Mouse (Mus musculus): ENCODE measurements around the gene Asf1b. TPM values are rescaled to one million over a fixed set of nuclear protein-coding genes. Genes with fewer than 3 reads are reported as not detected.

Asf1b gene
- polyA plus RNA-seq, 1 experiment from 2014 or later = 40.9 TPM

DNA sequence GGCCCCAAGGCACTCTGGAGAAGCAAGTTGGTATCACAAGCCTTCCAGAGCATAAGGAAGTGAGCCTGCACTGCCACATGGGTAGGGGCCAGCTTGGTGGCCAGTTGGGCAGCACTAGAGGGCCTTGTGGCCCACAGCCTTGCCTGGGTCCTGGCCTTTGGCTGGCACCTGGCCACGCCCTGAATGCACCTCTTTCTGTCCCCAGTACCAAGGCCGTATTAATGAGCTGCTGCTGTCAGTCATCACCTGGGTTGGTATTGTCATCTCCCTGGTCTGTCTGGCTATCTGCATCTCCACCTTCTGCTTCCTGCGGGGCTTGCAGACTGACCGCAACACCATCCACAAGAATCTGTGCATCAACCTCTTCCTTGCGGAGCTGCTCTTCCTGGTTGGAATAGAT, 21.1 kb upstream of the Asf1b start:
- Histone ChIP-seq H3K36me3 (peaks cover 100% of the 10 kb centered on the region), H3K9ac (no peak overlapping the region)

DNA sequence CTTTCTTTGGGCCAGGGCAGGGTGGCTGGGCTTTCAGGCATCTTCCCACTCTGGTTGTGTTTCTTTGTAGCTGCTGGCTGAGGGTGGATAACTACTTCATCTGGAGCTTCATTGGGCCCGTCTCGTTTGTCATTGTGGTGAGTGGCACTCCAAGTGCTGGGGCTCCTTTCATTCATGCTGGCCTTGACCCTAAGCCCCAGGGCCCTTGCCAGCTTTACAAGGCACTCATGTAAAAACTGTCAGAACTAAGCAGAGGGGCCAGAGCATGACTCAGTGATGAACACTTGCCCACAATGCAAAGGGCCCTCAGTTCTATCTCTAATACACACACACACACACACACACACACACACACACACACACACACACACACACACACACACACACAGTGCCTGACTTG, 20.3 kb upstream of the Asf1b start:
- peaks cover 97% of the 10 kb centered on the region for H3K36me3 ChIP-seq

More for the DNA sequence above, 21.1 kb upstream of the Asf1b start:
- H3K4me1 ChIP-seq = no peaks in the 10 kb centered on the region
- no peak overlapping the region for H3K4me2 ChIP-seq (replicated peaks)
- H3K9me3 ChIP-seq (replicated peaks) = no peaks in the 10 kb centered on the region
- H3K27me3 ChIP-seq = no peaks in the 10 kb centered on the region
- H3K27ac ChIP-seq = no peak overlapping the region
- no peak overlapping the region for H3K4me3 ChIP-seq
- ATAC-seq (ENCODE audit: low FRiP score) = no peak
- 86% methylated on average over 5 of the region's 5 CpGs for WGBS

DNA sequence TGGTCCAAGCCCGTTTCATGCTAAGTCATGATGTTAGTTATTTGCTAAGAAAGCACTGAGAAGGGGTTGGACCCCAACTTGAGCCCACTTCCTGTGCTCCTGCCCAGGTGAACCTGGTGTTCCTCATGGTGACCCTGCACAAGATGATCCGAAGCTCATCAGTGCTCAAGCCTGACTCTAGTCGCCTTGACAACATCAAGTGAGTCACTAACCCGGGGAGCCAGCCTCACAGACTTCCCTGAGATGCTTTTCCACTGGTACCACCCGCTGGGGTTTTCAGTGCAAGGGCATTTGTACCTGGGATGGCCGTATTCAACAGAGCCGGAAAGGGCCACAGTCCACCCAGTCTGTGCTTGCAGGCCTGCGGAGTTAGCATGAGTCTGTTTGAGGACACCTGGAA, 19.9 kb upstream of the Asf1b start:
- Histone ChIP-seq H3K27ac (no peak overlapping the region), H3K36me3 (peaks cover 95% of the 10 kb centered on the region), H3K4me3 (no peak overlapping the region), H3K4me1 (no peaks in the 10 kb centered on the region), H3K9ac (no peak overlapping the region), H3K4me2 (replicated peaks) (no peak overlapping the region), H3K9me3 (replicated peaks) (no peaks in the 10 kb centered on the region), H3K27me3 (no peaks in the 10 kb centered on the region)
- no peak for ATAC-seq (ENCODE audit: low FRiP score)
- 87% methylated on average over 8 of the region's 8 CpGs for whole genome bisulfite sequencing

More for the DNA sequence above, 20.3 kb upstream of the Asf1b start:
- WGBS = 73% methylated on average over 2 of the region's 2 CpGs
- Histone ChIP-seq H3K9ac (no peak overlapping the region), H3K9me3 (replicated peaks) (no peaks in the 10 kb centered on the region), H3K4me1 (no peaks in the 10 kb centered on the region), H3K4me2 (replicated peaks) (no peak overlapping the region), H3K27me3 (no peaks in the 10 kb centered on the region), H3K27ac (no peak overlapping the region), H3K4me3 (no peak overlapping the region)
- ATAC-seq (ENCODE audit: low FRiP score) = no peak

DNA sequence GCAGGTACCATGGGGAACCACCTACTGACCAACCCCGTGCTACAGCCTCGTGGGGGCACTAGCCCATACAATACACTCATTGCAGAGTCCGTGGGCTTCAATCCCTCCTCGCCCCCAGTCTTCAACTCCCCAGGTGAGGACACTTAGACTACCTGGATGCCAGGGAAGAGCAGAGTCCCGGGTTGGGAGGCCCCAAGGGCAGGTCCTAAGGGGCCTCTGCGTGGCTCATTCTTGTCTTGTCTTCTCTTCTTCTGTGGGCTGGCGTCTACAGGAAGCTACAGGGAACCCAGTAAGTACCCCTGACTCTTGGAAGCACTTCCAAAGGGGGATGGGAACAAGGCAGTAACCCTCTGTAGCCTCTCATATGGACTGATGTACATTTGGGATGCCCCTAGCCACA, 17.7 kb upstream of the Asf1b start:
- H3K4me3 ChIP-seq = no peak overlapping the region
- H3K27ac ChIP-seq = no peak overlapping the region
- H3K9me3 ChIP-seq (replicated peaks) = no peaks in the 10 kb centered on the region
- no peak for ATAC-seq (ENCODE audit: low FRiP score)
- H3K27me3 ChIP-seq = no peaks in the 10 kb centered on the region
- no peak overlapping the region for H3K9ac ChIP-seq
- no peak overlapping the region for H3K4me2 ChIP-seq (replicated peaks)
- no peaks in the 10 kb centered on the region for H3K4me1 ChIP-seq
- WGBS = 83% methylated on average over 7 of the region's 7 CpGs
- peaks cover 73% of the 10 kb centered on the region for H3K36me3 ChIP-seq

DNA sequence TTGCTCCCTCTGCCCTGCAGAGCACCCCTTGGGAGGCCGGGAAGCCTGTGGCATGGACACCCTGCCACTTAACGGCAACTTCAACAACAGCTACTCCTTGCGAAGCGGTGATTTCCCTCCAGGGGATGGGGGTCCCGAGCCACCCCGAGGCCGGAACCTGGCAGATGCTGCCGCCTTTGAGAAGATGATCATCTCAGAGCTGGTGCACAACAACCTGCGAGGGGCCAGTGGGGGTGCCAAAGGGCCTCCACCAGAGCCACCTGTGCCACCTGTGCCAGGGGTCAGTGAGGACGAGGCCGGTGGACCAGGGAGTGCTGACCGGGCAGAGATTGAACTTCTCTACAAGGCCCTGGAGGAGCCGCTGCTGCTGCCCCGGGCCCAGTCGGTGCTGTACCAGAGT, 17.0 kb upstream of the Asf1b start:
- Histone ChIP-seq H3K27ac (no peak overlapping the region), H3K4me3 (no peak overlapping the region), H3K27me3 (no peaks in the 10 kb centered on the region), H3K9ac (no peak overlapping the region), H3K4me1 (no peaks in the 10 kb centered on the region), H3K9me3 (replicated peaks) (no peaks in the 10 kb centered on the region), H3K4me2 (replicated peaks) (no peak overlapping the region), H3K36me3 (peaks cover 66% of the 10 kb centered on the region)
- 94% methylated on average over 15 of the region's 15 CpGs for WGBS
- no peak for ATAC-seq (ENCODE audit: low FRiP score)

DNA sequence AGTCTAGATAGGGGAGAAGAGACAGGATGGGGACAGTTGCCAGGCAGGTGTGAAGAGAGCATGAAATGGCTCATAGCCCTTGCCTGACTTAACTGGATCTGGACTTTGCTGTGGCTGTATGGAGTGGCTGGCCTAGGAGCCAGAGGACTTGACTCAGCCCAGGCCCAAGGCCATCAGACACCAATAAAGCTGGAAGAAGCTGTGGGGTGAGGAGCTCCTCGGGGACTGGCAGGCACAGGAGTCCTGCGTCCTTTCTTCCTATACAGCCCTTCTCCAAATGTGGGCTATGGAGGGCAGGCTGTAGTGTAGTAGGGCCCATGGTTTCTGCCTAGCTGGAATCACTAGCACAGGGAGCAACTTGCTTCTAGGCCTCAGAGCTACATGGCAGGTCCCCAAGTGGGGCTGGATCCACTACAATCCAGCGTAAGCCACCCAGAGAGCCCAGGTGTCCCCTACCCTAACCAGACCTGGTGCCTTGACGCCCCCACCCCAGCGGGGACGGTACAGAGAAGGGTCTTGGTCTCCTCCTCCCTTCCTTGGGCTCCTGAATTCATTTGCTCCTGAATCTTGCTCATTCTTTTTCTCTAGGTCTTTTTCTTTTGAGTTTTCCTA, 14.1 kb upstream of the Asf1b start:
- H3K27ac ChIP-seq = no peak overlapping the region
- no peak overlapping the region for H3K9ac ChIP-seq
- H3K9me3 ChIP-seq (replicated peaks) = no peaks in the 10 kb centered on the region
- 72% methylated on average over 6 of the region's 6 CpGs for WGBS
- ATAC-seq (ENCODE audit: low FRiP score) = no peak
- no peak overlapping the region for H3K4me3 ChIP-seq
- H3K4me2 ChIP-seq (replicated peaks) = no peak overlapping the region
- peaks cover 37% of the 10 kb centered on the region for H3K36me3 ChIP-seq
- no peaks in the 10 kb centered on the region for H3K27me3 ChIP-seq
- H3K4me1 ChIP-seq = no peaks in the 10 kb centered on the region

DNA sequence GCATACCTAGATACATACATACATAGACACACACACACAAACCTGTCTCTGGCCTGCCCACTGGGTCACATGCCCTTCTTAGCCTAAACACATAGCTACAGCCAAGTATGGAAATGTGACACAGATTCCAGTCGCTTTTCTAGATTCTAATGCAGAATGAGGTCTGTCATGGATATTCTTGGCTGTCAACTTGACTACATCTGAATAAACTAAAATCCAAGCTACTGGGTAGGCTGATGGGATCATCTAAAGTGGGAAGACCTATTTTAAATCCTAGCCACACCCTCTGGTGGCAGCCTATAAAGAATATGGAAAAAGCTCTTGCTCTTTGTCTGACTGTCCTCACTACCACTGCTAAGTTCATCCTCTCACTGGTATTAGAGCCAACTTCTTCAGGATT, 12.9 kb upstream of the Asf1b start:
- Histone ChIP-seq H3K4me3 (no peak overlapping the region), H3K36me3 (peaks cover 25% of the 10 kb centered on the region), H3K27me3 (no peaks in the 10 kb centered on the region), H3K27ac (no peak overlapping the region), H3K4me1 (no peaks in the 10 kb centered on the region), H3K4me2 (replicated peaks) (no peak overlapping the region), H3K9ac (no peak overlapping the region), H3K9me3 (replicated peaks) (no peaks in the 10 kb centered on the region)
- 89% methylated on average over 1 of the region's 1 CpGs for WGBS
- ATAC-seq (ENCODE audit: low FRiP score) = no peak

DNA sequence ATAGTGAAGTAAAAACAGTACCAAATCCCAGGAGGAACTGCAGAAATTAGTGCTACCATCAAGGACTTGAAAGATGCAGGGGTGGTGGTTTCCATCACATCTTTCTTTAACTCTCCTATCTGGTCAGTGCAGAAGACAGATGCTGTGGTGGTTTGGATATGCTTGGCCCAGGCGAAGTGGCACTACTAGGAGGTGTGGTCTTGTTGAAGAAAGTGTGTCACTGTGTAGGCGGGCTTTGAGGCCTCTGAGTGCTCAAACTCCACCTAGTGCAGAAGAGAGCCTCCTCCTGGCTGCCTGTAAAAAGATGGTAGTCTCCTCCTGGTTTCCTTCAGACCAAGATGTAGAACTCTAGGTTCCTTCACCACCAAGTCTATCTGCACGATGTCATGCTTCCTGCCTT, 9.8 kb upstream of the Asf1b start:
- Histone ChIP-seq H3K9me3 (replicated peaks) (no peaks in the 10 kb centered on the region), H3K4me1 (no peaks in the 10 kb centered on the region), H3K4me3 (no peak overlapping the region), H3K27ac (no peak overlapping the region), H3K27me3 (no peaks in the 10 kb centered on the region), H3K4me2 (replicated peaks) (no peak overlapping the region), H3K9ac (no peak overlapping the region), H3K36me3 (no peaks in the 10 kb centered on the region)
- ATAC-seq (ENCODE audit: low FRiP score) = no peak
- 79% methylated on average over 3 of the region's 3 CpGs for WGBS

DNA sequence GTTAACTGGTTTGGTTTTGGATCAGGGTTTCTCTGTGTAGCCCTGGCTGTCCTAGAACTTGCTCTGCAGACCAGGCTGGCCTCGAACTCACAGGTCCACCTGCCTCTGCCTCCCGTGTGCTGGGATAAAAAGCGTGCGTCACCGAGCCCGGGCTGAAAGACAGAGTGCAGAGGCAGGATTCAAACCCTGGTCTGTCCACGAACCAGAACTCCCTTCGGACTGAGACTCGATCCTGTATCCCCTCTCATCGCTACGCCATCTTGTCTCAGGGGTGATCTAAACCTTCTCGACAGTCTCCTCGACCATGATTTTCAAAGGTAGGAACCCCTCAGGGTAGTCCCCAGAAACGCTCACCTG, 580 bp upstream of the Asf1b start:
- no peak for ATAC-seq (ENCODE audit: low FRiP score)

DNA sequence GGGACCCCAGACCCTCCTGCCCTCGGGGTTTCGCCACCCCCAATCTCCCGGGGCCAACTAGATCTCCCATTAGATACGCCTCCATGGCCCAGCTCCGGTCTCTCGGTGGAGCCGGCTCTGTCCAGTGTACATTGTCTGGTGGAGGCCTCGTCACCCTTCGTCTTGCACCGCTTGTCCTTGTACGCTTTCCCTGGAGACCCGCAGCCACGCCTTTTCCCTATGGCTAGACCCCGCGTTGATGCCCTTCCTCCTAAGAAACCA, 581 bp downstream of the Asf1b start:
- Histone ChIP-seq H3K27ac (no peak overlapping the region), H3K27me3 (no peaks in the 10 kb centered on the region), H3K9ac (peak overlapping the region; percentile 51), H3K36me3 (no peaks in the 10 kb centered on the region), H3K4me2 (replicated peaks) (peak overlapping the region; percentile 92), H3K4me1 (peaks cover 16% of the 10 kb centered on the region), H3K4me3 (peak overlapping the region; percentile 50), H3K9me3 (replicated peaks) (no peaks in the 10 kb centered on the region)
- whole genome bisulfite sequencing = 3% methylated on average over 15 of the region's 15 CpGs
- no peak for ATAC-seq (ENCODE audit: low FRiP score)

More for the DNA sequence above, 580 bp upstream of the Asf1b start:
- Histone ChIP-seq H3K4me3 (peak overlapping the region; percentile 50), H3K9me3 (replicated peaks) (no peaks in the 10 kb centered on the region), H3K4me1 (peaks cover 16% of the 10 kb centered on the region), H3K36me3 (no peaks in the 10 kb centered on the region), H3K9ac (peak overlapping the region; percentile 33), H3K27me3 (no peaks in the 10 kb centered on the region), H3K27ac (peak overlapping the region; percentile 50; the same call in 1 of the 2 replicates), H3K4me2 (replicated peaks) (peak overlapping the region; percentile 92)
- under 1% methylated on average over 14 of the region's 14 CpGs for WGBS

DNA sequence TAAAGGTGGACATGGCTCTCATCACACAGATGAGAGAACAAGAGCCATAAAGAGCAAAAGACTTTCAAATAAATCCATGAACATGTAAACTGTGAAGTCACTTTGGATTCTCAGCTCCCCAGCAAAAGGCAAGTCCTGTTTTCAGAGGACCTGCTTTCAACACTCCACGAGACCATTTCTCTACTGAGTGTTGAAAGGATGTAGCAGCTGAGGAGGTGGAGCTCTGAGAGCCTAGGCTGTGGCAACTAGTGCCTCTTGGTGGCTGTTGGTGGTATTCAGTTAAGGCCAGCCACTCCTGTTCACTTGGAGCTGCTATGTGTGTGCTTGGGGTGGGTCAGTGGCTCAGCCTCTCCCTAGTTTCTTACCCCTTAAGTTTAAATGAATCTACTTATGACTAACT, 1.5 kb downstream of the Asf1b start:
- peak overlapping the region; percentile 50 for H3K4me3 ChIP-seq
- no peaks in the 10 kb centered on the region for H3K27me3 ChIP-seq
- no peaks in the 10 kb centered on the region for H3K36me3 ChIP-seq
- H3K9ac ChIP-seq = no peak overlapping the region
- H3K4me1 ChIP-seq = peaks cover 16% of the 10 kb centered on the region
- ATAC-seq (ENCODE audit: low FRiP score) = no peak
- peak overlapping the region; percentile 92 for H3K4me2 ChIP-seq (replicated peaks)
- no peaks in the 10 kb centered on the region for H3K9me3 ChIP-seq (replicated peaks)
- H3K27ac ChIP-seq = no peak overlapping the region
- WGBS = 15% methylated on average over 1 of the region's 1 CpGs

DNA sequence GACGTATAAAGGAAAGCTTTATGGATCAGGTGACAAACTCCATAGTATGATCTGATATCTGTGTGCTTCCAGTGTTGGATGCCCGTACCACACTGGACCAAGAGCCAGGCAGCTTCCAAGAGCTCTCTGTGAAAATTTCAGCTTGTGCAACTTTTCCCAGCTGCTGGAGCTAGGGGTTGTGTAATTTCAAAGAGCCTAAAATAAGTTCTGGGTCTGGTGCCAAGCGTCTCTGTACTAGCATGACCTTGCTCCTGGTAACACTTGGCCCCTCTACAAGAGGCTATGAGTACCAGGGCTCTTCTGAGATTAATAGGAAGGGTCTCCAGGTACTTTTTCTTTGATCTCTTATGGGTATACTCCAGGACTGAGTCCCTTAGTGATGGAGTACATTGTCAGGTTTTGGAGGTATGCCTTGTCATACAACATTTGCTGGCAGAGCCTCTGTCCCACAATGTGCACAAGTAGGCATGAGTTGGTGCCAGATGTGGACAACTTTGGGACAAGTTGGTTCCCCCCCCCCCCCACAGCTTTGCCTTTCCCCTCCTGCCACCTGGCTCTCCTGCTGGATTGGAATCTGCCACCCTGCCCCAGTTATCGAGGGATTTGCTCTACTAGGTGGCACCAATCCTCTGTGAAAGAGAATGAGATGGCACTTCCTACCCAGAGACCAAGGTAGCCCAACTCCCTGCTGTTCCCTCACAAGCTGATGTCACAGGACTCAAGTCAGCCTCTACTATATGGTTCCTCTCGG, 8.9 kb downstream of the Asf1b start:
- Histone ChIP-seq H3K4me2 (replicated peaks) (no peak overlapping the region), H3K27ac (no peak overlapping the region), H3K4me3 (no peak overlapping the region), H3K36me3 (peaks cover 21% of the 10 kb centered on the region), H3K4me1 (no peaks in the 10 kb centered on the region), H3K9me3 (replicated peaks) (no peaks in the 10 kb centered on the region), H3K9ac (no peak overlapping the region), H3K27me3 (no peaks in the 10 kb centered on the region)
- ATAC-seq (ENCODE audit: low FRiP score) = no peak
- 93% methylated on average over 5 of the region's 5 CpGs for WGBS

DNA sequence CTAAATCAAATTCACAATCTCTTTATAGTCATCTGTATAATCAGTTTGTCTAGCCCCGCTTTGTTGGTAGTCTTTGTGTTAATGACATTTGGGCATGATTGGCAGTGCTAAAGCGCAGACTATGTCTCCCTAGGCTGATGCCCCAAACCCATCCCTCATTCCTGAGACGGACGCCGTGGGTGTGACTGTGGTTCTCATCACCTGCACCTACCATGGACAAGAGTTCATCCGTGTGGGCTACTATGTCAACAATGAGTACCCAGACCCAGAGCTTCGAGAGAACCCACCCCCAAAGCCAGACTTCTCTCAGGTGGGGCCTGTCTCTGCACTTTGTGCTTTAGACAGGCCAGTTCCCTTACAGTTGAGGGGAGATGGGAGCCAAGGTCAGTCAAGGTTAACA, 12.4 kb downstream of the Asf1b start:
- no peak overlapping the region for H3K27ac ChIP-seq
- no peak overlapping the region for H3K4me3 ChIP-seq
- H3K36me3 ChIP-seq = peaks cover 22% of the 10 kb centered on the region
- H3K9me3 ChIP-seq (replicated peaks) = no peaks in the 10 kb centered on the region
- no peak overlapping the region for H3K4me2 ChIP-seq (replicated peaks)
- H3K27me3 ChIP-seq = no peaks in the 10 kb centered on the region
- WGBS = 97% methylated on average over 7 of the region's 7 CpGs
- peaks cover 6% of the 10 kb centered on the region for H3K4me1 ChIP-seq
- no peak overlapping the region for H3K9ac ChIP-seq
- no peak for ATAC-seq (ENCODE audit: low FRiP score)

All from hindbrain, embryonic 12.5 days (tissue).